Mouse (Mus musculus) CH12.LX (cell line): ENCODE measurements around the gene Stk24. TPM values are rescaled to one million over a fixed set of nuclear protein-coding genes. Genes with fewer than 3 reads are reported as not detected.

Experiments used
- DNase-seq: peaks from one replicate; pipeline ENCODE4 v3.0.0-alpha.2; 2013; ENCODE audit errors: extremely low read depth
- H3K27ac ChIP-seq: 2 replicates; pipeline ENCODE4 v1.5.1; 2012; ENCODE audit warnings: low read depth, mild to moderate bottlenecking, control low read depth, moderate library complexity; ENCODE audit not compliant: insufficient read depth
- H3K27me3 ChIP-seq: replicated peaks from 2 replicates; pipeline ENCODE3; 2012; ENCODE audit warnings: inconsistent platforms
- H3K36me3 ChIP-seq, 2 experiments: replicated peaks in 1 of 2; 2 replicates each; pipeline versions ENCODE3 to v1.6.1; 2012; ENCODE audit warnings: inconsistent platforms in 1 of 2, low read length in 1 of 2, mild to moderate bottlenecking in 1 of 2, mixed read lengths in 1 of 2, moderate library complexity in 1 of 2; ENCODE audit not compliant: control insufficient read depth in 1 of 2, insufficient read depth in 1 of 2
- H3K4me1 ChIP-seq, 2 experiments: 2 replicates each; pipeline ENCODE4 v1.6.1; 2012; ENCODE audit warnings: inconsistent platforms in 1 of 2, moderate library complexity in 1 of 2; ENCODE audit not compliant: insufficient read depth in 2 of 2, control insufficient read depth in 1 of 2
- H3K4me2 ChIP-seq: 2 replicates; pipeline ENCODE4 v1.6.1; 2012; ENCODE audit warnings: low read depth, mild to moderate bottlenecking, control low read depth; ENCODE audit not compliant: poor library complexity, insufficient read depth, severe bottlenecking
- H3K4me3 ChIP-seq, 3 experiments: fragments of 150-350 bp in 1 of 3; sonication (generic) in 1 of 3; replicated peaks in 1 of 3; 2 replicates each; pipeline versions ENCODE3 to v1.5.1; 2011 to 2012; ENCODE audit warnings: low read depth in 2 of 3, low read length in 2 of 3, mild to moderate bottlenecking in 2 of 3, moderate library complexity in 2 of 3, control low read depth in 1 of 3, improper control_type of control experiment in 1 of 3, inconsistent platforms in 1 of 3, mixed read lengths in 1 of 3; ENCODE audit not compliant: poor library complexity in 1 of 3
- H3K79me2 ChIP-seq: replicated peaks from 2 replicates; pipeline ENCODE4 v1.6.1; 2012; ENCODE audit warnings: mild to moderate bottlenecking, moderate library complexity; ENCODE audit not compliant: control insufficient read depth, poor library complexity, insufficient read depth, severe bottlenecking; ENCODE audit errors: extremely low read depth
- H3K9ac ChIP-seq: 2 replicates; pipeline ENCODE4 v1.6.1; 2012; ENCODE audit warnings: low read depth, mild to moderate bottlenecking, control low read depth, moderate library complexity; ENCODE audit not compliant: insufficient read depth
- H3K9me3 ChIP-seq: replicated peaks from 2 replicates; pipeline ENCODE3; 2012; ENCODE audit warnings: low read length, inconsistent platforms, mixed read lengths
- CHD2 ChIP-seq: IDR thresholded peaks from 2 replicates; pipeline ENCODE4 v1.6.1; 2011; ENCODE audit warnings: low read length, improper control_type of control experiment
- CTCF ChIP-seq, 2 experiments: IDR thresholded peaks in 1 of 2; conservative IDR thresholded peaks in 1 of 2; 2 replicates each; pipeline ENCODE4 v1.5.1; 2011 to 2012; ENCODE audit warnings: low read depth in 2 of 2, low read length in 2 of 2, improper control_type of control experiment in 1 of 2, inconsistent platforms in 1 of 2, mild to moderate bottlenecking in 1 of 2, moderate library complexity in 1 of 2
- E2F4 ChIP-seq: IDR thresholded peaks from 2 replicates; pipeline ENCODE4 v1.6.1; 2011; ENCODE audit warnings: low read depth, low read length, improper control_type of control experiment; ENCODE audit not compliant: insufficient replicate concordance
- ELF1 ChIP-seq: IDR thresholded peaks from 2 replicates; pipeline ENCODE4 v1.6.1; 2014; ENCODE audit warnings: low read depth, mild to moderate bottlenecking, inconsistent platforms, low read length, improper control_type of control experiment
- ETS1 ChIP-seq: conservative IDR thresholded peaks from 2 replicates; pipeline ENCODE4 v1.6.1; 2012; ENCODE audit warnings: low read depth, mild to moderate bottlenecking, inconsistent platforms, low read length, improper control_type of control experiment, moderate library complexity
- HCFC1 ChIP-seq: IDR thresholded peaks from 2 replicates; pipeline ENCODE4 v1.6.1; 2012; ENCODE audit warnings: low read depth, mild to moderate bottlenecking, inconsistent platforms, low read length, improper control_type of control experiment
- JUN ChIP-seq: IDR thresholded peaks from 2 replicates; pipeline ENCODE4 v1.6.1; 2011; ENCODE audit warnings: low read depth, mild to moderate bottlenecking, low read length, improper control_type of control experiment, moderate library complexity; ENCODE audit not compliant: insufficient read depth
- KAT2A ChIP-seq: IDR thresholded peaks from 2 replicates; pipeline ENCODE4 v1.6.1; 2012; ENCODE audit warnings: low read length, improper control_type of control experiment, inconsistent platforms; ENCODE audit not compliant: insufficient replicate concordance
- MAZ ChIP-seq: IDR thresholded peaks from 2 replicates; pipeline ENCODE4 v1.6.1; 2012; ENCODE audit warnings: low read depth, mild to moderate bottlenecking, inconsistent platforms, low read length, improper control_type of control experiment, moderate library complexity
- MEF2A ChIP-seq: IDR thresholded peaks from 2 replicates; pipeline ENCODE4 v1.6.1; 2014; ENCODE audit warnings: low read depth, mild to moderate bottlenecking, inconsistent platforms, low read length, improper control_type of control experiment, borderline replicate concordance
- MYC ChIP-seq: IDR thresholded peaks from 2 replicates; pipeline ENCODE4 v1.6.1; 2011; ENCODE audit warnings: low read depth, mild to moderate bottlenecking, improper control_type of control experiment, low read length
- NELFE ChIP-seq: IDR thresholded peaks from 2 replicates; pipeline ENCODE4 v1.6.1; 2011; ENCODE audit warnings: low read depth, low read length, improper control_type of control experiment
- NRF1 ChIP-seq: IDR thresholded peaks from 2 replicates; pipeline ENCODE4 v1.6.1; 2014; ENCODE audit warnings: low read depth, mild to moderate bottlenecking, inconsistent platforms, low read length, improper control_type of control experiment, moderate library complexity
- PAX5 ChIP-seq: IDR thresholded peaks from 2 replicates; pipeline ENCODE4 v1.6.1; 2012; ENCODE audit warnings: low read length, inconsistent platforms, mixed read lengths
- RCOR1 ChIP-seq: conservative IDR thresholded peaks from 2 replicates; pipeline ENCODE4 v1.6.1; 2012; ENCODE audit warnings: low read depth, mild to moderate bottlenecking, inconsistent platforms, low read length, improper control_type of control experiment
- SIN3A ChIP-seq: IDR thresholded peaks from 2 replicates; pipeline ENCODE4 v1.6.1; 2012; ENCODE audit warnings: low read length, improper control_type of control experiment, inconsistent platforms
- SMC3 ChIP-seq: IDR thresholded peaks from 2 replicates; pipeline ENCODE4 v1.6.1; 2011; ENCODE audit warnings: low read depth, low read length, improper control_type of control experiment
- TBP ChIP-seq: conservative IDR thresholded peaks from 2 replicates; pipeline ENCODE4 v1.6.1; 2011; ENCODE audit warnings: low read depth, low read length, improper control_type of control experiment
- UBTF ChIP-seq: IDR thresholded peaks from 2 replicates; pipeline ENCODE4 v1.6.1; 2012; ENCODE audit warnings: low read depth, mild to moderate bottlenecking, inconsistent platforms, low read length, improper control_type of control experiment, moderate library complexity
- USF1 ChIP-seq: IDR thresholded peaks from 2 replicates; pipeline ENCODE4 v1.6.1; 2014; ENCODE audit warnings: low read depth, mild to moderate bottlenecking, inconsistent platforms, low read length, improper control_type of control experiment
- USF2 ChIP-seq: conservative IDR thresholded peaks from 2 replicates; pipeline ENCODE4 v1.6.1; 2011; ENCODE audit warnings: low read depth, low read length, improper control_type of control experiment
- ZC3H11A ChIP-seq: IDR thresholded peaks from 2 replicates; pipeline ENCODE4 v1.6.1; 2012; ENCODE audit warnings: low read depth, mild to moderate bottlenecking, inconsistent platforms, low read length, improper control_type of control experiment
- ZMIZ1 ChIP-seq: IDR thresholded peaks from 2 replicates; pipeline ENCODE4 v1.6.1; 2012; ENCODE audit warnings: low read depth, mild to moderate bottlenecking, inconsistent platforms, low read length, improper control_type of control experiment
- ZNF384 ChIP-seq: IDR thresholded peaks from 2 replicates; pipeline ENCODE4 v1.6.1; 2012; ENCODE audit warnings: low read depth, low read length, improper control_type of control experiment, inconsistent platforms
- dilution Hi-C: fragments of 300-500 bp; cut with MboI; formaldehyde crosslinking; loops from 2 replicates; pipeline ENCODE4 v1.14.3; 2020; ENCODE audit warnings: low sequenced_read_pairs; ENCODE audit not compliant: extremely low pct_unique_long_range_greater_than_20kb, extremely low pct_ligation_motif_present
- in situ Hi-C: fragments of 300-500 bp; cut with MboI; formaldehyde crosslinking; loops from 3 replicates; pipeline ENCODE4 v1.14.3; 2019; ENCODE audit warnings: low sequenced_read_pairs, low pct_ligation_motif_present, low pct_unique_long_range_greater_than_20kb, mixed read lengths
- polyA plus RNA-seq: library from polyadenylated mRNA; unstranded; fragments of >175 nt; gene quantifications from 2 replicates; pipeline ENCODE4 v1.2.1, GENCODE M21; 2012; ENCODE audit warnings: low read depth; ENCODE audit not compliant: insufficient read length
- total RNA-seq, 2 experiments: library from RNA; depleted of rRNA; stranded (reverse); fragments of 300-350 nt in 1 of 2; fragments of >200 nt in 1 of 2; gene quantifications; 2 replicates each; pipeline ENCODE4 v1.2.3; 2012 to 2014

Gene Stk24
- total and polyA plus RNA-seq, 3 experiments, result 35.5 to 96.7 (median 52.7) TPM

DNA sequence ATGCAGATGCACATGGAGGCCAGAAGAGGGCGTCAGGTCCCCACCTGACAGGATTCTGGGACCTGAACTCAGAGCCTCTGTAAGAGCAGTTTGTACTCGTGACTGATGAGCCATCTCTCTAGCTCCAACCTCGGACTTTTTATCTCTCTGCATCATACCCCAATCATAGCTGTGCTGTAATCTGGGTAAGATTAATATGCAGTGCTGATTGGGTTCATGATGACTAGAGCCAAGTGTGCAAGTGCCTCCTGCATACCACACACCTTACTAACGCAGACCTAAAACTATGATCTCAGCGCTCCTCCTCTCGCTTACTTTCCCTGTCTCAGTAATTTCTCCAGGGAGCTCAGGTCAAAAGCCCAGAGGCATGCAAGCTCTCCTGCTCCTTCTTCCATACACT, 19.9 kb upstream of the Stk24 start:
- no peak for DNase-seq
- Histone ChIP-seq H3K27me3 (no peaks in the 10 kb centered on the region), H3K9me3 (no peaks in the 10 kb centered on the region), H3K4me1 (no peaks in the 10 kb centered on the region), H3K4me3 (no peak overlapping the region), H3K36me3 (no peaks in the 10 kb centered on the region), H3K4me2 (no peak overlapping the region), H3K27ac (no peak overlapping the region), H3K9ac (no peak overlapping the region), H3K79me2 (no peaks in the 10 kb centered on the region)
- dilution Hi-C loops, result no loop called here
- in situ Hi-C loops, result no loop called here
- no peak for TF ChIP-seq SIN3A
- TF ChIP-seq TBP, result no peak
- TF ChIP-seq NRF1, result no peak
- no peak for TF ChIP-seq NELFE
- no peak for TF ChIP-seq RCOR1
- no peak for TF ChIP-seq USF2
- TF ChIP-seq MYC, result no peak
- TF ChIP-seq E2F4, result no peak
- TF ChIP-seq USF1, result no peak
- no peak for TF ChIP-seq ETS1
- no peak for TF ChIP-seq HCFC1
- TF ChIP-seq ZC3H11A, result no peak
- no peak for TF ChIP-seq ELF1
- TF ChIP-seq ZMIZ1, result no peak
- TF ChIP-seq SMC3, result no peak
- no peak for TF ChIP-seq KAT2A
- TF ChIP-seq PAX5, result no peak
- TF ChIP-seq JUN, result no peak
- no peak for TF ChIP-seq MAZ
- TF ChIP-seq UBTF, result no peak

DNA sequence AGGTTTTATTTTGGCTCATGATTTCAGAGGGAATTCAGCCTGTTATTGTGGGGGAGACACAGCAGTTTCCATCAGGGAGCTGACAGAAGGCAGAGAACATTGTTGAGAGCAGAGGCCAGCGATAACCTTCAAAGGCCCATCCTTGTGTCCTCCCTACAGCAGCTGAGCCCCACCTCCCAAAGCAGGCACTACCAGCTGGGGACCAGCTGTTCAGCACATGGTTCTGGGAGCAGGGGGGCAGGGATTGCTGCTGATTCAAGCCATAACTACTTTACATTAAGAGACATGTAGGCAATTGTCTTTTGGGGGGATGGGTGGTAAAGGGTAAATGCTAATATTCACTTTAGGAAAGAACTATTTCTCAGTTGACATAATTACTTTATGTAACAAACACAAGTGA, 17.7 kb upstream of the Stk24 start:
- no peak overlapping the region for H3K27ac ChIP-seq
- in situ Hi-C loops, result no loop called here
- no peak for DNase-seq
- H3K4me1 ChIP-seq, result no peaks in the 10 kb centered on the region
- dilution Hi-C loops, result no loop called here
- H3K27me3 ChIP-seq, result no peaks in the 10 kb centered on the region
- no peak overlapping the region for H3K4me3 ChIP-seq
- no peak overlapping the region for H3K4me2 ChIP-seq
- no peaks in the 10 kb centered on the region for H3K36me3 ChIP-seq
- TF ChIP-seq RCOR1 (no peak), E2F4 (no peak), USF1 (no peak), NELFE (no peak), ZNF384 (no peak), CTCF (conservative IDR thresholded peaks at IDR 0.05 in 1 of 2, IDR thresholded peaks at IDR 0.05 in 1 of 2; ENCODE audit: low read depth in 2 of 2, low read length in 2 of 2) (no peak), ZMIZ1 (no peak), MEF2A (no peak), USF2 (no peak), CHD2 (no peak), NRF1 (no peak), PAX5 (no peak)
- TF ChIP-seq, all 38 proteins: peak for 0
- Histone ChIP-seq H3K9me3 (peaks cover 3% of the 10 kb centered on the region), H3K79me2 (no peaks in the 10 kb centered on the region), H3K9ac (no peak overlapping the region)
